Mouse (Mus musculus) liver, embryonic 14.5 days (tissue): ENCODE data around the gene Pnmt.

Experiments
- CTCF ChIP-seq: IDR thresholded peaks from 2 replicates; pipeline ENCODE4 v1.5.1; 2016; ENCODE audit warnings: antibody characterized with exemption, low read depth, control low read depth
- EP300 ChIP-seq: IDR thresholded peaks from 2 replicates; pipeline ENCODE4 v1.6.1; 2016; ENCODE audit warnings: antibody characterized with exemption, low read depth

- TF ChIP-seq CTCF (no peak), EP300 (no peak)
These were observed 4.6 kb upstream of the Pnmt start for GRCm38 (mm10) chr11:98381651-98382050.
